Mouse (Mus musculus) hindbrain, embryonic 15.5 days (tissue): Measurements from ENCODE around the gene Zfp866. TPM values are rescaled to one million over a fixed set of nuclear protein-coding genes. Genes with fewer than 3 reads are reported as not detected.

Experiments
- ATAC-seq: fragments of 200-750 bp; cut with Nextera tagmentation; 2 replicates; pipeline ENCODE4 v1.8.0; 2017; ENCODE audit warnings: low read depth, moderate number of reproducible peaks, moderate TSS enrichment; ENCODE audit not compliant: low FRiP score
- H3K27ac ChIP-seq: fragments of 300-500 bp; sonication (generic); replicated peaks from 2 replicates; pipeline ENCODE4 v1.5.1; 2015; ENCODE audit warnings: mild to moderate bottlenecking, inconsistent platforms
- H3K27me3 ChIP-seq: fragments of 300-500 bp; sonication (generic); 2 replicates; pipeline ENCODE4 v1.6.1; 2015; ENCODE audit warnings: control low read depth, inconsistent platforms
- H3K36me3 ChIP-seq: fragments of 300-500 bp; sonication (generic); 2 replicates; pipeline ENCODE4 v1.6.1; 2015; ENCODE audit warnings: control low read depth, inconsistent platforms
- H3K4me1 ChIP-seq: fragments of 300-500 bp; sonication (generic); replicated peaks from 2 replicates; pipeline ENCODE4 v1.6.1; 2015; ENCODE audit warnings: control low read depth, inconsistent platforms
- H3K4me2 ChIP-seq: fragments of 300-500 bp; sonication (generic); 2 replicates; pipeline ENCODE4 v1.6.1; 2015; ENCODE audit warnings: moderate library complexity, mild to moderate bottlenecking, inconsistent platforms
- H3K4me3 ChIP-seq: fragments of 300-500 bp; sonication (generic); 2 replicates; pipeline ENCODE4 v1.5.1; 2015; ENCODE audit warnings: mild to moderate bottlenecking, inconsistent platforms
- H3K9ac ChIP-seq: fragments of 300-500 bp; sonication (generic); 2 replicates; pipeline ENCODE4 v1.6.1; 2015; ENCODE audit warnings: inconsistent platforms
- H3K9me3 ChIP-seq: fragments of 300-500 bp; sonication (generic); 2 replicates; pipeline ENCODE4 v1.6.1; 2016; ENCODE audit warnings: control low read depth, inconsistent platforms
- WGBS: fragments of 180-500 bp; shearing (Covaris S2); methylation state at CpG from one replicate; pipeline ENCODE4 v1.1.7; 2015; 5-methylcytosine and 5-hydroxymethylcytosine counted together
- polyA plus RNA-seq: library from polyadenylated mRNA; unstranded; fragments of >200 nt; fragmentation: Nextera tagmentation; extraction: Ambion mirVana; gene quantifications from 2 replicates; pipeline ENCODE4 v1.2.1, GENCODE M21; 2015

Gene Zfp866
- polyA plus RNA-seq, 1 experiment from 2014 or later: 37.7 TPM

- Histone ChIP-seq H3K4me1 (no peaks in the 10 kb centered on the region), H3K27me3 (no peaks in the 10 kb centered on the region), H3K9ac (no peak overlapping the region), H3K27ac (no peak overlapping the region), H3K36me3 (peaks cover 44% of the 10 kb centered on the region), H3K4me3 (no peak overlapping the region), H3K9me3 (no peaks in the 10 kb centered on the region), H3K4me2 (no peak overlapping the region)
- no peak for ATAC-seq
- WGBS: 88% methylated on average over 4 of the region's 4 CpGs
Measured at GRCm38 (mm10) chr8:69761814-69762445, 29.0 kb downstream of the Zfp866 start.

GRCm38 (mm10) chr8:69758316-69758715 is 32.7 kb downstream of the Zfp866 start:
- Histone ChIP-seq H3K4me2 (no peak overlapping the region), H3K9me3 (no peaks in the 10 kb centered on the region), H3K9ac (no peak overlapping the region), H3K27ac (no peak overlapping the region), H3K4me1 (no peaks in the 10 kb centered on the region), H3K4me3 (no peak overlapping the region), H3K36me3 (peaks cover 22% of the 10 kb centered on the region), H3K27me3 (no peaks in the 10 kb centered on the region)
- 94% methylated on average over 5 of the region's 5 CpGs for WGBS
- no peak for ATAC-seq

DNA sequence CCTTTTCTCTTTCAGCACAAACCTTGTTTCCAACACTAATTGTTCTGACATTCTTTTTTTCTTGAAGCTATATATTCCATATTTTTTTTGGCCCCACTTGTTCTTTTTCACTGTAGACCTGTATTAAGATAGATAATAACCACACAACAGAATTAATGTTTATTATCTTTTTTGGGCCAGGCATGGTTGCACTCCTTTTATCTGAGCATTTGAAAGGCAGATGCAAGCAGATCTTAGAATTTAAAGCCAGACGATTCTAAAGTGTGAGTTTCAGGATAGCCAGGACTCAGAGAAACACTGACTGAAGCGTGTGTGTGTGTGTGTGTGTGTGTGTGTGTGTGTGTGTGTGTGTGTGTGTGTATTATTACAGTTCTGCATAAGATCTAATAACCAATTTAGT is 38.5 kb downstream of the Zfp866 start:
- peaks cover 17% of the 10 kb centered on the region for H3K4me1 ChIP-seq
- WGBS: 91% methylated on average over 2 of the region's 2 CpGs
- ATAC-seq: no peak
- no peaks in the 10 kb centered on the region for H3K9me3 ChIP-seq
- no peak overlapping the region for H3K9ac ChIP-seq
- no peak overlapping the region for H3K4me2 ChIP-seq
- no peak overlapping the region for H3K27ac ChIP-seq
- H3K27me3 ChIP-seq: no peaks in the 10 kb centered on the region
- peaks cover 15% of the 10 kb centered on the region for H3K36me3 ChIP-seq
- no peak overlapping the region for H3K4me3 ChIP-seq

- no peaks in the 10 kb centered on the region for H3K27me3 ChIP-seq
- peak; percentile 99 for ATAC-seq
- peaks cover 17% of the 10 kb centered on the region for H3K4me1 ChIP-seq
- WGBS: 3% methylated on average over 48 of the region's 48 CpGs
- H3K27ac ChIP-seq: peak within 1 kb of the TSS; percentile 100
- no peaks in the 10 kb centered on the region for H3K36me3 ChIP-seq
- H3K9ac ChIP-seq: peak within 1 kb of the TSS; percentile 99
- peak within 1 kb of the TSS; percentile 90 for H3K4me3 ChIP-seq
- H3K9me3 ChIP-seq: no peaks in the 10 kb centered on the region
- H3K4me2 ChIP-seq: peak within 1 kb of the TSS; percentile 66
Measured at GRCm38 (mm10) chr8:69749544-69750454, 41.2 kb downstream of the Zfp866 start, which contains the start of gene Zfp963. Gene Zfp963 (minus strand): TSS chr8:69749970.

- Histone ChIP-seq H3K4me2 (no peak overlapping the region), H3K9me3 (no peaks in the 10 kb centered on the region), H3K36me3 (peaks cover 25% of the 10 kb centered on the region), H3K27me3 (no peaks in the 10 kb centered on the region), H3K4me1 (no peaks in the 10 kb centered on the region), H3K9ac (no peak overlapping the region), H3K4me3 (no peak overlapping the region), H3K27ac (no peak overlapping the region)
- WGBS: 83% methylated on average over 2 of the region's 2 CpGs
- ATAC-seq: no peak
Measured at GRCm38 (mm10) chr8:69741231-69741630, 49.7 kb downstream of the Zfp866 start.

- no peaks in the 10 kb centered on the region for H3K4me1 ChIP-seq
- no peaks in the 10 kb centered on the region for H3K27me3 ChIP-seq
- no peaks in the 10 kb centered on the region for H3K9me3 ChIP-seq
- no peak for ATAC-seq
- no peak overlapping the region for H3K27ac ChIP-seq
- 87% methylated on average over 6 of the region's 6 CpGs for WGBS
- H3K4me3 ChIP-seq: no peak overlapping the region
- H3K4me2 ChIP-seq: no peak overlapping the region
- H3K36me3 ChIP-seq: peaks cover 25% of the 10 kb centered on the region
- H3K9ac ChIP-seq: no peak overlapping the region
Measured at GRCm38 (mm10) chr8:69740763-69741162, 50.2 kb downstream of the Zfp866 start.

DNA sequence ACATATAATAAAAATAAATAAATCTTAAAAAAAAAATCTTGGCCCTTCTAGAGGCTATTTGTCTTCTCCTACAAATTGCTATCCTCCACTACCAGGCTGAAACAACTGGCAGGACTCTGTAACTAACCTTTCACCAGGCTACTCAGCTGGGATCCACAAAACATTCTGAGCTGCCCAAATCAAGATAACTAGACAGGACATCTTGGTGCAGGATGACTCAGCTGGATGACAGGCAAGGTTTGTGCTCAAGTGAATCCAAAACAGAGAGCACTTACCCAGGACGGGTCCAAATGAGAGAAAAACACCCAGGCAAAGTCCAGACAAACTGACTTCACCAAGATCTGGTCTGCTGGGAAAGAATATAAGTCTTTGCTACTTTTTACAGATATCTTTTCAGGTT is 55.5 kb downstream of the Zfp866 start:
- 92% methylated on average over 1 of the region's 1 CpGs for WGBS
- Histone ChIP-seq H3K36me3 (no peaks in the 10 kb centered on the region), H3K27me3 (no peaks in the 10 kb centered on the region)

DNA sequence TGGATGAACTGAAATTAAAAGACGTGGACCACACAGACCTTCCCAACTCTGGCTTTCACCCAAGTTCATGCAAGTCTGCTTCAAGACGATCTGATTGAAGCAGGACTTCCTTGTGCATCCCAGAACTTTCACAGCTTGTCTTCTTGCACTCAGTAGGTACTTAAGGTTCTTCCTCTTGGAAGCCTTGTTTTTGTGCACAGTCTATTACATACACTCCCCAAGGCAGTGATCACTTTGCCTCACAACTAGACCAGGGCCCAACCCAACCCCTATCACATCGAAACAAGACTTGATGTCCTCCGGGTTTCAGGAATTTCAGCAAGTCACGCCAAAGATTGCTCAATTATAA is 73.8 kb downstream of the Zfp866 start:
- Histone ChIP-seq H3K9ac (no peak overlapping the region), H3K4me3 (peak overlapping the region; percentile 86), H3K27ac (peak overlapping the region; percentile 100), H3K27me3 (no peaks in the 10 kb centered on the region), H3K9me3 (no peaks in the 10 kb centered on the region), H3K4me1 (peaks cover 28% of the 10 kb centered on the region), H3K36me3 (no peaks in the 10 kb centered on the region), H3K4me2 (peak overlapping the region; percentile 57)
- 47% methylated on average over 5 of the region's 5 CpGs for whole genome bisulfite sequencing
- no peak for ATAC-seq

More for the DNA sequence above, 55.5 kb downstream of the Zfp866 start:
- Histone ChIP-seq H3K4me3 (no peak overlapping the region), H3K9me3 (no peaks in the 10 kb centered on the region; the same call in 1 of the 2 replicates), H3K9ac (no peak overlapping the region), H3K4me2 (no peak overlapping the region), H3K4me1 (no peaks in the 10 kb centered on the region), H3K27ac (no peak overlapping the region)
- ATAC-seq: no peak

GRCm38 (mm10) chr8:69716403-69717231 is 74.4 kb downstream of the Zfp866 start:
- under 1% methylated on average over 52 of the region's 52 CpGs for WGBS

DNA sequence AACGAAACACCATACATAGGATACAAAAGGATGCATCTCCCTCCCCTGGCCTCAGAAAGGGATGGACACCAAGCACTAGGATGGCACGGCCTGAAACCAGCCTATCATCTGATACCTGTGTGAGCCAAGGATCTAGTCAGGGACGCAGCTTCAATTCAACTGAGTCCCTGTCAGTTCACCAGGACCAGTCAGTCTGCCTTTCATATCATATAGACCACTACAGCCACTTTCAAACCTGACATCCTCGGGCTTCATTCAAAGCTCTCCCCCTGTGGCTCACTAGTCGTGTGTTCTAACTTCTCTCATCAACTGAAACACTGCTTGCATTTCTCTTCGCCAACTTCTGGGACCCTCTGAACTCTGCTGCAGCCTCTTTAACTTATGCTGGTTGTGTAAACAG is 75.6 kb downstream of the Zfp866 start:
- Histone ChIP-seq H3K9ac (0 out of 2 replicates have a peak overlapping the region, but pooled peaks have one; percentile 14), H3K4me3 (peak overlapping the region; percentile 86), H3K4me2 (peak overlapping the region; percentile 57), H3K9me3 (no peaks in the 10 kb centered on the region), H3K27me3 (no peaks in the 10 kb centered on the region), H3K36me3 (no peaks in the 10 kb centered on the region), H3K27ac (no peak overlapping the region), H3K4me1 (peaks cover 28% of the 10 kb centered on the region)
- WGBS: 84% methylated on average over 6 of the region's 6 CpGs
- no peak for ATAC-seq

More at GRCm38 (mm10) chr8:69716403-69717231, 74.4 kb downstream of the Zfp866 start:
- Histone ChIP-seq H3K9me3 (no peaks in the 10 kb centered on the region), H3K27me3 (no peaks in the 10 kb centered on the region), H3K27ac (peak overlapping the region; percentile 100), H3K4me2 (peak overlapping the region; percentile 57), H3K36me3 (no peaks in the 10 kb centered on the region), H3K4me1 (peaks cover 28% of the 10 kb centered on the region), H3K9ac (peak overlapping the region; percentile 95), H3K4me3 (peak overlapping the region; percentile 86)
- ATAC-seq: peak; percentile 99

DNA sequence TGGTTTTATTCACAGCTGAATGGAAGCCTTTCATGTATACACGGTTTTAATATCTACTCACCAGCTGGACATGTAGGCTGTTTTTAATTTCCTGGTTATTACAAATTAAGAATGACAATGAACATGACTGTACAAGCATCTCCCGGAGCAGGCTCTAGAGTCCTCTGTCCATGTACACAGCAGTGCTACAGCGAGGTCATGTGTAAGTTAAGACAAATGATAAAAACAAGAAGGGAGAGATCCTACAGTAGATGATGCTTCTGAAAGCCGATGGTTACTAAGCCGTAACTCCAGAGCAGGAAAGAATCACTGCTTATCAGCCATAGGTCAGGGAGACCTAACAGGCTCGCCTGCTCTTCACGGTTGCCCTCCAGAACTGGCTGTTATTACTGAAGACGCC is 77.5 kb downstream of the Zfp866 start:
- Histone ChIP-seq H3K27ac (no peak overlapping the region), H3K9me3 (no peaks in the 10 kb centered on the region), H3K4me2 (no peak overlapping the region), H3K4me3 (no peak overlapping the region), H3K4me1 (peaks cover 28% of the 10 kb centered on the region), H3K9ac (no peak overlapping the region), H3K36me3 (peaks cover 18% of the 10 kb centered on the region), H3K27me3 (no peaks in the 10 kb centered on the region)
- ATAC-seq: no peak
- 91% methylated on average over 8 of the region's 8 CpGs for WGBS
